Mouse (Mus musculus) forebrain, embryonic 12.5 days (tissue): ENCODE results near the gene Dnah10. TPM values are rescaled to one million over a fixed set of nuclear protein-coding genes. Genes with fewer than 3 reads are reported as not detected.
"Not testable (repeated sequence)": the region's sequence is repeated elsewhere in the genome, so short reads cannot be mapped to it uniquely, and the experiment has no call there.

Source experiments
- ATAC-seq: fragments of 200-750 bp; cut with Nextera tagmentation; 2 replicates; pipeline ENCODE4 v1.8.0; 2017; ENCODE audit warnings: moderate TSS enrichment; ENCODE audit not compliant: low FRiP score
- H3K27ac ChIP-seq: fragments of 300-500 bp; sonication (generic); 2 replicates; pipeline ENCODE4 v1.5.1; 2016; ENCODE audit warnings: mild to moderate bottlenecking
- H3K27me3 ChIP-seq: fragments of 300-500 bp; sonication (generic); 2 replicates; pipeline ENCODE4 v1.6.1; 2016; ENCODE audit warnings: mild to moderate bottlenecking
- H3K36me3 ChIP-seq: fragments of 300-500 bp; sonication (generic); replicated peaks from 2 replicates; pipeline ENCODE4 v1.6.1; 2016; ENCODE audit warnings: mild to moderate bottlenecking
- H3K4me1 ChIP-seq: fragments of 300-500 bp; sonication (generic); 2 replicates; pipeline ENCODE4 v1.6.1; 2016
- H3K4me2 ChIP-seq: fragments of 300-500 bp; sonication (generic); 2 replicates; pipeline ENCODE4 v1.6.1; 2016; ENCODE audit warnings: mild to moderate bottlenecking, moderate library complexity
- H3K4me3 ChIP-seq: fragments of 300-500 bp; sonication (generic); replicated peaks from 2 replicates; pipeline ENCODE4 v1.5.1; 2016; ENCODE audit warnings: mild to moderate bottlenecking
- H3K9ac ChIP-seq: fragments of 300-500 bp; sonication (generic); 2 replicates; pipeline ENCODE4 v1.6.1; 2016; ENCODE audit warnings: mild to moderate bottlenecking
- H3K9me3 ChIP-seq: fragments of 300-500 bp; sonication (generic); 2 replicates; pipeline ENCODE4 v1.6.1; 2016
- WGBS: fragments of 180-500 bp; shearing (Covaris S2); methylation state at CpG from one replicate; pipeline ENCODE4 v1.1.7; 2016; 5-methylcytosine and 5-hydroxymethylcytosine counted together
- polyA plus RNA-seq: library from polyadenylated mRNA; unstranded; fragments of >200 nt; fragmentation: Nextera tagmentation; extraction: Ambion mirVana; gene quantifications from 2 replicates; pipeline ENCODE4 v1.2.1, GENCODE M21; 2016

Gene Dnah10
- polyA plus RNA-seq, 1 experiment from 2014 or later = 0.11 TPM

- no peak overlapping the region for H3K4me3 ChIP-seq
- no peak overlapping the region for H3K4me2 ChIP-seq
- WGBS = 62% methylated on average over 18 of the region's 18 CpGs
- H3K36me3 ChIP-seq = no peaks in the 10 kb centered on the region
- H3K4me1 ChIP-seq = 0 out of 2 replicates have a peak, but pooled peaks cover 3% of the 10 kb centered on the region
- ATAC-seq = no peak
- H3K9ac ChIP-seq = no peak overlapping the region
- H3K27ac ChIP-seq = no peak overlapping the region
- no peaks in the 10 kb centered on the region for H3K27me3 ChIP-seq
- H3K9me3 ChIP-seq = no peaks in the 10 kb centered on the region
Measured at GRCm38 (mm10) chr5:124761011-124761410, 36.1 kb downstream of the Dnah10 start.

- WGBS = 94% methylated on average over 1 of the region's 1 CpGs
- H3K9ac ChIP-seq = no peak overlapping the region
- no peaks in the 10 kb centered on the region for H3K27me3 ChIP-seq
Measured at GRCm38 (mm10) chr5:124761787-124762186, 36.9 kb downstream of the Dnah10 start.

GRCm38 (mm10) chr5:124774552-124774951, 49.7 kb downstream of the Dnah10 start:
- H3K27me3 ChIP-seq = no peaks in the 10 kb centered on the region
- no peak overlapping the region for H3K4me2 ChIP-seq
- ATAC-seq = no peak
- no peak overlapping the region for H3K27ac ChIP-seq
- H3K4me1 ChIP-seq = no peaks in the 10 kb centered on the region
- H3K9me3 ChIP-seq = no peaks in the 10 kb centered on the region
- H3K9ac ChIP-seq = no peak overlapping the region
- WGBS = 80% methylated on average over 3 of the region's 3 CpGs
- H3K36me3 ChIP-seq = no peaks in the 10 kb centered on the region
- no peak overlapping the region for H3K4me3 ChIP-seq

More at GRCm38 (mm10) chr5:124761787-124762186, 36.9 kb downstream of the Dnah10 start:
- Histone ChIP-seq H3K9me3 (no peaks in the 10 kb centered on the region), H3K27ac (no peak overlapping the region), H3K36me3 (no peaks in the 10 kb centered on the region), H3K4me2 (no peak overlapping the region), H3K4me3 (no peak overlapping the region), H3K4me1 (0 out of 2 replicates have a peak, but pooled peaks cover 3% of the 10 kb centered on the region)
- ATAC-seq = no peak

- H3K9me3 ChIP-seq, H3K36me3 ChIP-seq, H3K27me3 ChIP-seq, H3K4me1 ChIP-seq, H3K9ac ChIP-seq, H3K27ac ChIP-seq, H3K4me3 ChIP-seq, ATAC-seq, H3K4me2 ChIP-seq: not testable (repeated sequence)
- WGBS = 93% methylated on average over 4 of the region's 4 CpGs
Measured at GRCm38 (mm10) chr5:124776289-124776688, 51.4 kb downstream of the Dnah10 start.

GRCm38 (mm10) chr5:124777178-124777709, 52.4 kb downstream of the Dnah10 start:
- H3K27me3 ChIP-seq = no peaks in the 10 kb centered on the region
- H3K9ac ChIP-seq = no peak overlapping the region
- no peak overlapping the region for H3K27ac ChIP-seq
- WGBS = 66% methylated on average over 6 of the region's 6 CpGs
- H3K9me3 ChIP-seq = 0 out of 2 replicates have a peak, but pooled peaks cover 3% of the 10 kb centered on the region
- H3K4me1 ChIP-seq = no peaks in the 10 kb centered on the region
- no peaks in the 10 kb centered on the region for H3K36me3 ChIP-seq
- no peak overlapping the region for H3K4me2 ChIP-seq
- H3K4me3 ChIP-seq = no peak overlapping the region
- ATAC-seq = no peak

GRCm38 (mm10) chr5:124779926-124780325, 55.0 kb downstream of the Dnah10 start:
- no peak overlapping the region for H3K9ac ChIP-seq
- no peaks in the 10 kb centered on the region for H3K36me3 ChIP-seq
- 0 out of 2 replicates have a peak, but pooled peaks cover 3% of the 10 kb centered on the region for H3K9me3 ChIP-seq
- H3K4me3 ChIP-seq = no peak overlapping the region
- 98% methylated on average over 7 of the region's 7 CpGs for WGBS
- no peak for ATAC-seq
- no peaks in the 10 kb centered on the region for H3K27me3 ChIP-seq
- no peaks in the 10 kb centered on the region for H3K4me1 ChIP-seq
- no peak overlapping the region for H3K4me2 ChIP-seq
- no peak overlapping the region for H3K27ac ChIP-seq

GRCm38 (mm10) chr5:124781696-124782095, 56.8 kb downstream of the Dnah10 start:
- ATAC-seq = no peak
- Histone ChIP-seq H3K9me3 (peaks cover 13% of the 10 kb centered on the region; the same call in 1 of the 2 replicates), H3K9ac (no peak overlapping the region), H3K36me3 (no peaks in the 10 kb centered on the region), H3K4me2 (no peak overlapping the region), H3K4me3 (no peak overlapping the region), H3K4me1 (no peaks in the 10 kb centered on the region), H3K27ac (no peak overlapping the region), H3K27me3 (no peaks in the 10 kb centered on the region)
- 85% methylated on average over 8 of the region's 8 CpGs for WGBS

GRCm38 (mm10) chr5:124785650-124786049, 60.8 kb downstream of the Dnah10 start:
- Histone ChIP-seq H3K4me3 (no peak overlapping the region), H3K27me3 (no peaks in the 10 kb centered on the region), H3K9ac (no peak overlapping the region), H3K4me1 (no peaks in the 10 kb centered on the region), H3K36me3 (no peaks in the 10 kb centered on the region), H3K9me3 (peaks cover 10% of the 10 kb centered on the region; the same call in 1 of the 2 replicates), H3K27ac (no peak overlapping the region), H3K4me2 (no peak overlapping the region)
- WGBS = 88% methylated on average over 7 of the region's 7 CpGs
- no peak for ATAC-seq

GRCm38 (mm10) chr5:124792112-124792511, 67.2 kb downstream of the Dnah10 start:
- Histone ChIP-seq H3K4me3 (no peak overlapping the region), H3K27ac (no peak overlapping the region), H3K4me1 (no peaks in the 10 kb centered on the region), H3K4me2 (no peak overlapping the region), H3K9me3 (no peaks in the 10 kb centered on the region), H3K27me3 (no peaks in the 10 kb centered on the region), H3K36me3 (no peaks in the 10 kb centered on the region), H3K9ac (no peak overlapping the region)
- WGBS = 84% methylated on average over 7 of the region's 7 CpGs
- no peak for ATAC-seq

- no peaks in the 10 kb centered on the region for H3K4me1 ChIP-seq
- no peaks in the 10 kb centered on the region; the same call in 1 of the 2 replicates for H3K9me3 ChIP-seq
- no peak for ATAC-seq
- 84% methylated on average over 4 of the region's 4 CpGs for WGBS
- H3K9ac ChIP-seq = no peak overlapping the region
- no peak overlapping the region for H3K4me2 ChIP-seq
- H3K4me3 ChIP-seq = no peak overlapping the region
- H3K27me3 ChIP-seq = no peaks in the 10 kb centered on the region
- H3K36me3 ChIP-seq = no peaks in the 10 kb centered on the region
- no peak overlapping the region for H3K27ac ChIP-seq
Measured at GRCm38 (mm10) chr5:124809708-124810366, 85.0 kb downstream of the Dnah10 start.

GRCm38 (mm10) chr5:124812466-124812865, 87.6 kb downstream of the Dnah10 start:
- H3K4me2 ChIP-seq = no peak overlapping the region
- H3K36me3 ChIP-seq = no peaks in the 10 kb centered on the region
- H3K4me3 ChIP-seq = no peak overlapping the region
- H3K9me3 ChIP-seq = no peaks in the 10 kb centered on the region; the same call in 1 of the 2 replicates
- WGBS = 86% methylated on average over 12 of the region's 12 CpGs
- no peaks in the 10 kb centered on the region for H3K27me3 ChIP-seq
- no peak overlapping the region for H3K27ac ChIP-seq
- ATAC-seq = no peak
- no peak overlapping the region for H3K9ac ChIP-seq
- no peaks in the 10 kb centered on the region for H3K4me1 ChIP-seq

- no peak overlapping the region for H3K27ac ChIP-seq
- H3K36me3 ChIP-seq = no peaks in the 10 kb centered on the region
- H3K4me1 ChIP-seq = no peaks in the 10 kb centered on the region
- ATAC-seq = no peak
- no peak overlapping the region for H3K9ac ChIP-seq
- H3K9me3 ChIP-seq = peaks cover 9% of the 10 kb centered on the region; the same call in 1 of the 2 replicates
- no peak overlapping the region for H3K4me3 ChIP-seq
- WGBS = 78% methylated on average over 4 of the region's 5 CpGs
- H3K4me2 ChIP-seq = no peak overlapping the region
- H3K27me3 ChIP-seq = no peaks in the 10 kb centered on the region
Measured at GRCm38 (mm10) chr5:124814797-124815196, 89.9 kb downstream of the Dnah10 start.

- Histone ChIP-seq H3K9me3 (peaks cover 9% of the 10 kb centered on the region; the same call in 1 of the 2 replicates), H3K27me3 (no peaks in the 10 kb centered on the region), H3K9ac (no peak overlapping the region), H3K4me1 (no peaks in the 10 kb centered on the region), H3K4me3 (no peak overlapping the region), H3K4me2 (no peak overlapping the region), H3K36me3 (no peaks in the 10 kb centered on the region), H3K27ac (no peak overlapping the region)
- no peak for ATAC-seq
- 88% methylated on average over 15 of the region's 15 CpGs for WGBS
Measured at GRCm38 (mm10) chr5:124817050-124817449, 92.2 kb downstream of the Dnah10 start.
